Mouse (Mus musculus): ENCODE data around the gene Dld.

Gene Dld

DNA sequence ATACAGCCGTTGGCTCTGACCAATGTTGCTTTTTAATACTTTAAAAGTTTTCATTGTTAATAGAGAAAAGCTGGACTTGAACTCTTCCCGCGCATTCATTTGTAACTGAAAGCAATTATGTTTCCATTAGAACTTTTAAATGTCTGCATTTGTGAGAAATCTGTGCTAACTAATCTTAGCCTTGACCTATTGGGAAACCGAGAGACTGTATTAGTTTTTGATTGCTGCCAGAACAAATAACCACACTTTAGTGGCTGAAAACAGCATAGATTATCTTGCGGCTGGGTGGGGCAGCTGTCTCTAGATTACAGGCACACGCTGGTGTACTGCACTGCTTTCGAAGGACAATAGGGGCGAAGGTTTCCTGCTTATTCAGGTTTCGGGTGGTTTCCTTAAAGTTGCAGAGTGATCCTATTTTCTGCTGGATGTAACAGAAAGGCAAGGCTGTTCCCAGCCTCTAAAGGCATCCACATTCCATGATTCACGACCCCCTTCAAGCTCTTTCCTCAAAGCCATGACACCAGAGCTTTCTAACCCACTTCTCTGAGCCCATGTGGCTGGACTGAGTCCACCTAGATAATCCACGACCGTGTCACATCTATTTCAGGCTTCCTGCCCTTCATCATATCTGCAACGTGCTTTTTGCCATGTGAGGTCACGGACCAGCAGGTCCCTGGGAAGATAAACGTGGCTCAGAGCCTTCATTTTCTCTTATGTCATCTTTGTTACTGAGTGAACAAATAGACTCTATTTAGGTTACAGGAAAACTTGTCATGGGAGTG is 57.7 kb downstream of the Dld start:
- DNase-seq, result no peak

DNA sequence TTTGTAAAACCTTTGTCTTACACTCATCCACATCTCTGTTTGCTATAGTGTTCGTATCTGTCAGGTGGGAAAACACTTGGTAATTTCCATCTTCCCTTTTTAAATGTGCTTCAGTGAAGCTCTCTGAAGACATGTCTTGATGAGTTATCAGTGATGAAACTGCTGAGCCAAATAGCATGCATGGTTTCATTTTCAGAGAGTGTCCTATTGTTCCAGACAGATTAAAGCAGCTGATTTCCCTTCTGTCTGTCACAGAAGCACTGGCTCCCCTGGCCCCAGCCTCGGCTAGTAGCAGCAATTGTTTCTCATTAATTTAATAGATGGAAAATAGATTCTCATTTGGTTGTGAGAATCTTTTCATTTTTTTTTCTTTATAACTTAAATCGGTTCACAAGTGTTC is 60.3 kb downstream of the Dld start:
- DNase-seq, result no peak

DNA sequence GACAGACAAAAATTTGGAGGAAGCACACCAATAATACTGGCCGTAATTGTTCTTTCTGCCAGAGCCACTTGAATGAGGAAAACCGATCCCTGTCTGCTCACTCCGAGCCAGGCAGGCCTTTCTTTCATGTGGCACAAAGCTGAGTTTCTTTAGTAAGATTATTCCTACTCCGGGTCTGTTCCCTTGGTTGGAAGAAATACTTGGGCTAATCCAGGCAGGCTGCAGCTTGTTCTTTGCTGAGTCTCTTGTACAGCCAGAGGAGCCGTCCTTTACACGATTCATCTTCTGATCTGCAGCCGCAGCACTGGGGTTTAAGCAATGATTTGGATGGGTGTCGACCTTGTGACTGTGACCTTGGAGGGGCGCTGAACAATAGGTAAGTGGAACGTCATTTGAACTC is 62.2 kb downstream of the Dld start:
- no peak for DNase-seq

DNA sequence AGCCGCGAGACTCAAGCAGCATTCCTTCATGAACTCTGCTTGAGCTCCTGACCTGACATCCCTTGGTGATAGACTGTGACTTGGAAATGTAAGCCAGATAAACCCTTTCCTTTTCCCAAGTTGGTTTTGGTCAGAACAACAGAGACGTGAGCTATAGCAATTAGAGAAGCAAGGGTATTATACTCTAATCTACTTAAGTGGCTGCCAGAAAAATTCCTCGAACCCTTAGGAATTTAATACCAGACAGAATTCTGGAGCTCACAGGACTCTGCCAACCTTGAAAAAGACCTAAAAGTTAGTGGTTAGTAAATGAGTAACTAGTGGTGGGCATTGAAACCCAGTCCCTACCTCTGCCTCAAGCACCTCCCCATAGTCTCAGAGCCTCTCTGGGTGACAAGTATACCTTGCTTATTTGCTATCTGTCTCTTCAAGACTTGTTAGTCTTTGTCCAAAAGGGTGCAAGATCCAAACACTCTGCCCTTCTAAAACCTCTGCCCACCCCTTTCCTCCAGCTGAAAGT is 67.6 kb downstream of the Dld start:
- no peak for DNase-seq

DNA sequence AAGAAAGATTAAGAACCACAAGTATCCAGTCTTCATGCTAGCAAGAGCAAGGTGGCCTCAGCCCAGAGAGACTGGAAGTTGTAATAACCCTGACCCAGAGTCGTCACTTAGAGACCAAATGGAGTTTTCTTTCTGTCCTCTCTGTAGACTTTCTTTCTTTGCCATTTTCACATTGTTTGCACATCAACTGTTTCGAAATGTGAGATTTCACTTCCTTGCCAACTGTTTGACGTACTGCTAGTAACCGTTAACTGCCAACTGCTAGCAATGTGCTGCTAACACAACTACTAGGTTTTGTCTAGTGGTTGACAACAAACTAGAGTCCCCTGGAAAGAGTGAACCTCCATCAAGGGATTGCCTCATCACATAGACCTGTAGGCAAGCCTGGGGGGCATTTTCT is 68.1 kb downstream of the Dld start:
- no peak for DNase-seq

DNA sequence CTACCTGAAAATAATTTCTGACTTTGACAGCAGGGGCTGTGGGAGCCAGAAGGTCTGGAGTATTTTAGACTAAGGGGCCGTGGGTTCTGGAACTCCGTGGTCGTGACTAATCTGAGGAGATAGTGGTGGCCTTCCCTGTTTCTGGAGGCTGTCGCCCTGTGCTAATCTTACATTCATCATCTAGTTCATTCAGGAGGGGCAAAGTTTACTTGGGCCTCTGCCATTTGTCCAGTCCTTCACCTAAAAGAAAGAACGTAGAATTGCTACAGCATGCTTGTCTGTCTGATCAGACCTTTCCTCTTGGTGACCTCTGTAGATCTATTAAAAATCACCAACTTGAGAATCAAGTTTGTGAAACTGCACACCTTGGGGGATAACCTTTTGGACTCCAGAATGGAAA is 69.0 kb downstream of the Dld start:
- DNase-seq, result peak; percentile 60

All from kidney, adult 11 months (tissue).